Mouse (Mus musculus) frontal cortex, adult 2 months (tissue): ENCODE data around the gene Gm47959. TPM values are rescaled to one million over a fixed set of nuclear protein-coding genes. Genes with fewer than 3 reads are reported as not detected.

Source experiments
- DNase-seq, 2 experiments: peaks; one replicate each; pipeline ENCODE4 v3.0.0; 2022; ENCODE audit warnings: low spot score in 1 of 2; ENCODE audit errors: extremely low spot score in 1 of 2
- polyA plus RNA-seq: library from polyadenylated mRNA; depleted of rRNA; stranded (reverse); fragments of >200 nt; gene quantifications from 2 replicates; pipeline ENCODE4 v1.2.3, GENCODE M21; 2012; rRNA removed

Gm47959 gene
- polyA plus RNA-seq, 1 experiment: not detected

GRCm38 (mm10) chr1:83031950-83032349 is 31.6 kb downstream of the Gm47959 start:
- no peak for DNase-seq

- no peak for DNase-seq
Observed at GRCm38 (mm10) chr1:83032508-83032907, 32.2 kb downstream of the Gm47959 start.

GRCm38 (mm10) chr1:83034509-83034908 is 34.2 kb downstream of the Gm47959 start:
- DNase-seq: no peak

- DNase-seq: no peak
Observed at GRCm38 (mm10) chr1:83036892-83037667, 36.7 kb downstream of the Gm47959 start.

GRCm38 (mm10) chr1:83038109-83038672 is 37.8 kb downstream of the Gm47959 start, which contains the start of gene Slc19a3:
TSS of gene Slc19a3 (minus strand) at chr1:83038448.
- peak in 1 of 2 experiments; percentile 47 for DNase-seq

GRCm38 (mm10) chr1:83039080-83039479 is 38.7 kb downstream of the Gm47959 start:
- DNase-seq: no peak

- no peak for DNase-seq
Observed at GRCm38 (mm10) chr1:83042380-83042779, 42.0 kb downstream of the Gm47959 start, which contains the start of gene Krtap28-10. TSS of gene Krtap28-10 (minus strand) at chr1:83042480.

- no peak for DNase-seq
Observed at GRCm38 (mm10) chr1:83044882-83045427, 44.6 kb downstream of the Gm47959 start, which contains the start of gene Gm47969. TSS of gene Gm47969 (plus strand) at chr1:83044932.

Other genes with a start within 250 kb of the Gm47959 start
- not detected in 2 replicates for gene Tm4sf20, start 232.1 kb upstream of the Gm47959 start, polyA plus RNA-seq
- not detected in 2 replicates for gene Gm47791, start 229.3 kb upstream of the Gm47959 start, polyA plus RNA-seq
- gene Agfg1, start 161.1 kb upstream of the Gm47959 start, polyA plus RNA-seq: 36.0 and 36.3 TPM in 2 replicates
- 1.5 and 2.2 TPM in 2 replicates for gene A030005L19Rik, start 87.2 kb upstream of the Gm47959 start, polyA plus RNA-seq
- 0.15 and 0.20 TPM in 2 replicates for gene A030014E15Rik, start 75.6 kb upstream of the Gm47959 start, polyA plus RNA-seq
- not detected in 2 replicates for gene Gm6217, start 69.1 kb upstream of the Gm47959 start, polyA plus RNA-seq
- not detected in 2 replicates for gene A030003K21Rik, start 57.2 kb upstream of the Gm47959 start, polyA plus RNA-seq
- gene Gm7544, start 44.5 kb upstream of the Gm47959 start, polyA plus RNA-seq: not detected in 2 replicates
- gene Gm47955, start 40.3 kb upstream of the Gm47959 start, polyA plus RNA-seq: not detected in 2 replicates
- gene Slc19a3, start 37.9 kb downstream of the Gm47959 start, polyA plus RNA-seq: 3.8 and 5.0 TPM in 2 replicates
- gene Krtap28-10, start 41.9 kb downstream of the Gm47959 start, polyA plus RNA-seq: not detected in 2 replicates
- 0.14 TPM in 1 of 2 replicates, not detected in the other for gene Gm47969, start 44.4 kb downstream of the Gm47959 start, polyA plus RNA-seq
- not detected in 2 replicates for gene A030005K14Rik, start 58.8 kb downstream of the Gm47959 start, polyA plus RNA-seq
- 0.18 TPM in 1 of 2 replicates, not detected in the other for gene Krtap28-13, start 60.4 kb downstream of the Gm47959 start, polyA plus RNA-seq
- gene Ccl20, start 116.2 kb downstream of the Gm47959 start, polyA plus RNA-seq: not detected in 2 replicates
- gene Daw1, start 159.2 kb downstream of the Gm47959 start, polyA plus RNA-seq: 0.44 and 0.48 TPM in 2 replicates